Mouse (Mus musculus): ENCODE measurements around the gene Sh3gl2. TPM values are rescaled to one million over a fixed set of nuclear protein-coding genes. Genes with fewer than 3 reads are reported as not detected.

Gene Sh3gl2
- polyA plus RNA-seq, 1 experiment: not detected

DNA sequence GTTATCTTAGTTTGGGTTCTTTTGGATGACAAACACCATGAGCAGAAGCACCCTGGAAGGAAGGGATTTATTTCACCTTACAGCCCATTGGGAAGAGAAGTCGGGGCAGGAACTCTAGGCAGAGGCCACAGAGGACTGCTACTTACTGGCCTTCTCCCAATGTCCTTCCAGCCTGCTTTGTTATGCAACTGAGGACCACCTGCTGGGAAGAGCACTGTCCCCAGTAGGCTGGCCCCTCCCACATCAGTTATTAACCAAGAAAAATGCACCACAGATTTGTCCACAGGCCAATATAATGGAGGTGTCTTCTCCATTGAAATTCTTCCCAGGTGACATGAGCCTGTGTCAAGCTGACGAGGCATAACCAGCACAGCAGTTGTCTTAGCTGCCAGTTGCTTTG is 62.5 kb downstream of the Sh3gl2 start:
- H3K36me3 ChIP-seq (ENCODE audit: control insufficient read depth, insufficient read depth): no peaks in the 10 kb centered on the region
- no peaks in the 10 kb centered on the region for H3K79me2 ChIP-seq (ENCODE audit: control insufficient read depth, insufficient read depth)
- H3K27me3 ChIP-seq (ENCODE audit: control insufficient read depth, insufficient read depth, insufficient read length): no peaks in the 10 kb centered on the region
- TF ChIP-seq CTCF (IDR thresholded peaks at IDR 0.05; ENCODE audit: control insufficient read depth, insufficient read depth, insufficient read length): no peak
- no peak for TF ChIP-seq MYOG (IDR thresholded peaks at IDR 0.05; ENCODE audit: control insufficient read depth, extremely low read depth, insufficient read length)
- no peak for TF ChIP-seq USF1 (IDR thresholded peaks at IDR 0.05; ENCODE audit: low read depth)
- TF ChIP-seq CEBPB (IDR thresholded peaks at IDR 0.05; ENCODE audit: low read depth): no peak
- TF ChIP-seq FOSL1 (IDR thresholded peaks at IDR 0.05; ENCODE audit: insufficient read depth, low read length, poor library complexity, severe bottlenecking): no peak
- no peak overlapping the region for H3ac ChIP-seq (ENCODE audit: control insufficient read depth, insufficient read length, low read depth)
- no peak overlapping the region for H3K4me3 ChIP-seq (ENCODE audit: insufficient read depth, poor library complexity, severe bottlenecking)
- H3K79me3 ChIP-seq (ENCODE audit: low read depth): no peaks in the 10 kb centered on the region

DNA sequence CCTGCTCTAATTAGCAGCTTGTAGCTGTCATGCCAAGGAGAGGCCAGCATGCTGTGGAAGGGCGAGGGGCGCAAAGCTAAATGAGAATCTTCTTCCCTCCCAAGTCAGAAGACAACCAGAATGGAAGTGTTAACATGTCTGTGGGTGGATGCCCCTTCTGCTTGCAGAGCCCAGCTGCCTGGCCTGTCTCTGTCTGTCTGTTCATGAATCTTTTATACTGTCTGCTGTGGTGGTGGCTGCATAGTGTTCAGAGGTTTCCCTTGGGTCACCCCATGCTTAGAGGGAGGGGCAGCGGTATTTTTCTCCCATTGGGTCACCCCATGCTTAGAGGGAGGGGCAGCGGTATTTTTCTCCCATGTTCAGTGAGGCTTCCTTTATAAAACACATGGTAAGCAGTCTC is 68.0 kb downstream of the Sh3gl2 start:
- H3K79me2 ChIP-seq (ENCODE audit: control insufficient read depth, insufficient read depth): no peaks in the 10 kb centered on the region
- H3K27me3 ChIP-seq (ENCODE audit: control insufficient read depth, insufficient read depth, insufficient read length): no peaks in the 10 kb centered on the region
- no peak for TF ChIP-seq MYOG (IDR thresholded peaks at IDR 0.05; ENCODE audit: control insufficient read depth, extremely low read depth, insufficient read length)
- no peak for TF ChIP-seq CEBPB (IDR thresholded peaks at IDR 0.05; ENCODE audit: low read depth)
- TF ChIP-seq CTCF (IDR thresholded peaks at IDR 0.05; ENCODE audit: control insufficient read depth, insufficient read depth, insufficient read length): no peak
- no peak for TF ChIP-seq MYOD1 (IDR thresholded peaks at IDR 0.05; ENCODE audit: control insufficient read depth, insufficient read length, low read depth)
- H3K79me3 ChIP-seq (ENCODE audit: low read depth): no peaks in the 10 kb centered on the region
- H3ac ChIP-seq (ENCODE audit: control insufficient read depth, insufficient read length, low read depth): no peak overlapping the region
- H3K4me3 ChIP-seq (ENCODE audit: insufficient read depth, poor library complexity, severe bottlenecking): no peak overlapping the region
- no peaks in the 10 kb centered on the region for H3K36me3 ChIP-seq (ENCODE audit: control insufficient read depth, insufficient read depth)

DNA sequence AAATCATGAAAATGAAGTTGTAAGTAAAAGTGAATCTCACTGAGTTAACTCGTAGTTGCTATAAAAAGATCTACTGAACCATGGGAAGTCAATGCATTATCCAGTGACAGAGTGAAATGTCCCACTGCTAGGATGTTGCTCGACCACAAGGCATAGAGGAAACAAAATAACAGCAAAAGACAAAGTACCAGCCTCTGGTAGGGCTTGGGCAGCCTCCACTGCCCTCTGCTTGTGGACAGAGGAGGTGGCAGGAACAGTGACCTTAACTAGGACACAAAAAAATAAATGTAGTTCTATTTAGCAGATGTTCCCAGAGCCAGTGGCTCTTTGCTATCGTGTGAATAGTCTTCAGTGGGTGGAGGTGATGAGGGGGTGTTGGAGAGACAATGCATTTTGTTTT is 68.5 kb downstream of the Sh3gl2 start:
- Histone ChIP-seq H3K27me3 (ENCODE audit: control insufficient read depth, insufficient read depth, insufficient read length) (no peaks in the 10 kb centered on the region), H3K79me2 (ENCODE audit: control insufficient read depth, insufficient read depth) (no peaks in the 10 kb centered on the region), H3ac (ENCODE audit: control insufficient read depth, insufficient read length, low read depth) (no peak overlapping the region), H3K36me3 (ENCODE audit: control insufficient read depth, insufficient read depth) (no peaks in the 10 kb centered on the region), H3K4me3 (ENCODE audit: insufficient read depth, poor library complexity, severe bottlenecking) (no peak overlapping the region), H3K79me3 (ENCODE audit: low read depth) (no peaks in the 10 kb centered on the region)
- no peak for TF ChIP-seq FOSL1 (IDR thresholded peaks at IDR 0.05; ENCODE audit: insufficient read depth, low read length, poor library complexity, severe bottlenecking)
- no peak for TF ChIP-seq USF1 (IDR thresholded peaks at IDR 0.05; ENCODE audit: low read depth)
- no peak for TF ChIP-seq CEBPB (IDR thresholded peaks at IDR 0.05; ENCODE audit: low read depth)
- no peak for TF ChIP-seq MYOD1 (IDR thresholded peaks at IDR 0.05; ENCODE audit: control insufficient read depth, insufficient read length, low read depth)
- no peak for TF ChIP-seq CTCF (IDR thresholded peaks at IDR 0.05; ENCODE audit: control insufficient read depth, insufficient read depth, insufficient read length)
- no peak for TF ChIP-seq MYOG (IDR thresholded peaks at IDR 0.05; ENCODE audit: control insufficient read depth, extremely low read depth, insufficient read length)
- TF ChIP-seq MAX (IDR thresholded peaks at IDR 0.05): no peak

DNA sequence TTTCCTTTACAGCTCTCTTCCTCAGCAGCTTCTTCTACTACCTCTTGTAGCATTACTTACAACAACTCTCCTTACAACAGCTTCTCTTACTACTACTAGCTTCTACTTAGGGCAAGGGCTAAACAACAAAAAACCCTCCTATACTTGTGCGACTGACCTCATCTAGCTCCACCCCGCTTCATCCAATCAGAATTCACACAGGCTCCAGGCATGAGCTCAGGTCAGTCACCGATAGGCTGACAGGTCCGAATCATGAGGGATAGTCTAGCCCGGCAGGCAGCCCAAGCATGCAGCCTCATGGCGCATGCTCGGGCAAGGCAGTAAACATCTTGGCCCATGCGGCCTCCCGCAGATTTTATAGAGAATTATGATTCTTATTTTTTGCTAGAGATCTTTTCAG is 78.2 kb downstream of the Sh3gl2 start:
- no peak overlapping the region for H3ac ChIP-seq (ENCODE audit: control insufficient read depth, insufficient read length, low read depth)
- TF ChIP-seq MYOD1 (IDR thresholded peaks at IDR 0.05; ENCODE audit: control insufficient read depth, insufficient read length, low read depth): no peak
- no peak for TF ChIP-seq USF1 (IDR thresholded peaks at IDR 0.05; ENCODE audit: low read depth)
- no peak for TF ChIP-seq MAX (IDR thresholded peaks at IDR 0.05)
- TF ChIP-seq FOSL1 (IDR thresholded peaks at IDR 0.05; ENCODE audit: insufficient read depth, low read length, poor library complexity, severe bottlenecking): no peak
- TF ChIP-seq CTCF (IDR thresholded peaks at IDR 0.05; ENCODE audit: control insufficient read depth, insufficient read depth, insufficient read length): no peak
- TF ChIP-seq CEBPB (IDR thresholded peaks at IDR 0.05; ENCODE audit: low read depth): no peak
- TF ChIP-seq MYOG (IDR thresholded peaks at IDR 0.05; ENCODE audit: control insufficient read depth, extremely low read depth, insufficient read length): no peak

DNA sequence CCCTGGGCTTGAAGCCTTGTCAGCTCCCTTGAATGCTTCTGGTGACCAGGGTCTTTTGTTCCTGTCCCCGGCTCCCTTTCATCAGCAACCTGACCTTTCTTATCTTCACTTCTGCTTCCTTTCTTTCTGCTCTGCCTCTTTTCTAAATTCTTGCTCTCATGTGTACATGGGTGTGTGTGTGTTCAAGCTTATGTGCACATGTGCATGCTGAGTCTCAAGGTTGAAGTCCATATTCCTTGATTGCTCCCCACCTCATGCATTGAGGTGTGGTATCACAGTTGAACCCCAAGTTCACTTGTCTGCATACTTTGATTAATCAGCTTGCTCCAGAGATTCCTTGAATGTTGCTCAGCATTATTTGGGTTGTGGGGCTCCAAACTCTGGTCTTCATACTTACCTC is 85.1 kb downstream of the Sh3gl2 start:
- H3K36me3 ChIP-seq (ENCODE audit: control insufficient read depth, insufficient read depth): no peaks in the 10 kb centered on the region
- H3K79me3 ChIP-seq (ENCODE audit: low read depth): no peaks in the 10 kb centered on the region
- TF ChIP-seq MAX (IDR thresholded peaks at IDR 0.05) (no peak), USF1 (IDR thresholded peaks at IDR 0.05; ENCODE audit: low read depth) (no peak), CTCF (IDR thresholded peaks at IDR 0.05; ENCODE audit: control insufficient read depth, insufficient read depth, insufficient read length) (no peak), MYOD1 (IDR thresholded peaks at IDR 0.05; ENCODE audit: control insufficient read depth, insufficient read length, low read depth) (no peak), CEBPB (IDR thresholded peaks at IDR 0.05; ENCODE audit: low read depth) (no peak), FOSL1 (IDR thresholded peaks at IDR 0.05; ENCODE audit: insufficient read depth, low read length, poor library complexity, severe bottlenecking) (no peak), MYOG (IDR thresholded peaks at IDR 0.05; ENCODE audit: control insufficient read depth, extremely low read depth, insufficient read length) (no peak)
- H3K27me3 ChIP-seq (ENCODE audit: control insufficient read depth, insufficient read depth, insufficient read length): no peaks in the 10 kb centered on the region
- no peak overlapping the region for H3K4me3 ChIP-seq (ENCODE audit: insufficient read depth, poor library complexity, severe bottlenecking)
- no peaks in the 10 kb centered on the region for H3K79me2 ChIP-seq (ENCODE audit: control insufficient read depth, insufficient read depth)
- no peak overlapping the region for H3ac ChIP-seq (ENCODE audit: control insufficient read depth, insufficient read length, low read depth)

More for the DNA sequence above, 78.2 kb downstream of the Sh3gl2 start:
- H3K79me2 ChIP-seq (ENCODE audit: control insufficient read depth, insufficient read depth): no peaks in the 10 kb centered on the region
- H3K4me3 ChIP-seq (ENCODE audit: insufficient read depth, poor library complexity, severe bottlenecking): no peak overlapping the region
- H3K79me3 ChIP-seq (ENCODE audit: low read depth): no peaks in the 10 kb centered on the region
- no peaks in the 10 kb centered on the region for H3K27me3 ChIP-seq (ENCODE audit: control insufficient read depth, insufficient read depth, insufficient read length)
- no peaks in the 10 kb centered on the region for H3K36me3 ChIP-seq (ENCODE audit: control insufficient read depth, insufficient read depth)

DNA sequence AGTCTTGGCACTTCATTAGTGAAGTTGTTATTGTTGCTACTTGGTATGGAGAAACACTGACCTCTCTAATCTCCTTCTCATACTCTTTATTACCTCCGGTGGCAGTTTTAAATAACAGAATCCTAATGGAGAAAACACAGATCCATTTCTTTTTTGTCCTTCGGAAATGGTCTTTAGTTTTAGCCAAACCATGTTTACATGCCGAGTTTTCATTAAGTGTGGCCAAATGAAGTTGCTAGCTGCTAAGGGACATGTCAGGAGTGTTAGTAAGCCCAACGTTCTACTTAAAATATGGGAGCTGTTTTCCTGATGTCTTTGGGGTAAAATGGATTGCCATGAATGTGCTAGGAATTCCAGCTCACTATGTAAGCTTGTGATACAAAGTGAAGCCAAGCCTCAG is 86.4 kb downstream of the Sh3gl2 start:
- Histone ChIP-seq H3K27me3 (ENCODE audit: control insufficient read depth, insufficient read depth, insufficient read length) (no peaks in the 10 kb centered on the region), H3K36me3 (ENCODE audit: control insufficient read depth, insufficient read depth) (no peaks in the 10 kb centered on the region), H3K79me3 (ENCODE audit: low read depth) (no peaks in the 10 kb centered on the region), H3K79me2 (ENCODE audit: control insufficient read depth, insufficient read depth) (no peaks in the 10 kb centered on the region), H3K4me3 (ENCODE audit: insufficient read depth, poor library complexity, severe bottlenecking) (no peak overlapping the region), H3ac (ENCODE audit: control insufficient read depth, insufficient read length, low read depth) (no peak overlapping the region)
- TF ChIP-seq USF1 (IDR thresholded peaks at IDR 0.05; ENCODE audit: low read depth) (no peak), MYOG (IDR thresholded peaks at IDR 0.05; ENCODE audit: control insufficient read depth, extremely low read depth, insufficient read length) (no peak)

Data from C2C12 (cell line).